Mouse (Mus musculus) regulatory T cell (primary cell): ENCODE measurements around the gene Apobec3.
"Not testable (repeated sequence)": the region's sequence is repeated elsewhere in the genome, so short reads cannot be mapped to it uniquely, and the experiment has no call there.

Experiments used
- in situ Hi-C: fragments of 300-600 bp; cut with MboI, MseI; formaldehyde crosslinking; loops from one replicate; pipeline ENCODE4 v1.15.1; 2025; ENCODE audit warnings: high pct_unique_total_duplicates

Apobec3 gene

DNA sequence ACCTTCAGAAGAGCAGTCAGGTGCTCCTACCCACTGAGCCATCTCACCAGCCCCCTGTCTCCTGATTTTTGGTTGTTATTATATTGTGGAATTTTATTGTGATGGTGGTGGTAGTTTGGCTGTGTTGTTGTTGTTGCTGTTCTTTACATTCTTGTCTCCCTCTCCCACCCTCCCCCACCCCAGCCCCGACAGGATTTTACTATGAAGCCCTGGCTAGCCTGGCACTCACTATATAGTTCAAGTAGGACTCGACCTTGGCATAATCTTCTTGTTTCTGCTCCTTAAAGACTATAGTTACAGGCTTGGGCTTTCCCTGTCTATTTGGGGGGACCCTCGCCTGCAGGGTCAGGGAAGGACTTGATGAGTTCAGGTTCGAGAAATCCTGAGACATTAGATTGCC is 2.9 kb downstream of the Apobec3 start:
- in situ Hi-C loops, result no loop called here

DNA sequence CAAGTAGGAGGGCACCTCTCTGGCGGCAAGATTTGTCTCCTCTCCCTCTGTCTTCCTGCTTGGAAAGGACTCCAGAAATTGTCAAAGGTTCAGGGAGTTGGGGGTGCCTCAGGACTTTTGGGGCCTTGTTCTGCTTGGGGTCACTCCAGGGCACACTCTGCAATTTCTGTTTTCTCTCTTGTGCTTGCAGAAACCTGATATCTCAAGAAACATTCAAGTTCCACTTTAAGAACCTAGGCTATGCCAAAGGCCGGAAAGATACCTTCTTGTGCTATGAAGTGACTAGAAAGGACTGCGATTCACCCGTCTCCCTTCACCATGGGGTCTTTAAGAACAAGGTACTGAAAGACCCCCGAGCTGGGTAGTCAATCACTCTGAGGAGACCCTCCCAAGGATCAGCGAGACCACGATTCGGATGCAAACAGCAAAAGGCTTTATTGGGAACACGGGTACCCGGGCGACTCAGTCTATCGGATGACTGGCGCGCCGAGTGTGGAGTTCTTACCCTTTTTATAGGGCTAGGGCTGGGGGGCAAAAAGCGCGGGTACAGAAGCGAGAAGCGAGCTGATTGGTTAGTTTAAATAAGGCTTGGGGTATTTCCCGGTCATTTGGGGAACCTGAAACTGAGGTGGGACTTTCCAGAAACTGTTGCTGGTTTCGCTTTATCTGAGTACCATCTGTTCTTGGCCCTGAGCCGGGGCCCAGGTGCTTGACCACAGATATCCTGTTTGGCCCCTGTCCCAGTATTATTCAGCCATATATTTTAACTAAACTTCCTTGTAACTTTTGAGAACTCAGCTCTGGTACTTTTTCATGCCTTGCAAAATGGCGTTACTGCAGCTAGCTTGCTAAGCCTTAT is 4.0 kb downstream of the Apobec3 start:
- in situ Hi-C loops, result not testable (repeated sequence)

DNA sequence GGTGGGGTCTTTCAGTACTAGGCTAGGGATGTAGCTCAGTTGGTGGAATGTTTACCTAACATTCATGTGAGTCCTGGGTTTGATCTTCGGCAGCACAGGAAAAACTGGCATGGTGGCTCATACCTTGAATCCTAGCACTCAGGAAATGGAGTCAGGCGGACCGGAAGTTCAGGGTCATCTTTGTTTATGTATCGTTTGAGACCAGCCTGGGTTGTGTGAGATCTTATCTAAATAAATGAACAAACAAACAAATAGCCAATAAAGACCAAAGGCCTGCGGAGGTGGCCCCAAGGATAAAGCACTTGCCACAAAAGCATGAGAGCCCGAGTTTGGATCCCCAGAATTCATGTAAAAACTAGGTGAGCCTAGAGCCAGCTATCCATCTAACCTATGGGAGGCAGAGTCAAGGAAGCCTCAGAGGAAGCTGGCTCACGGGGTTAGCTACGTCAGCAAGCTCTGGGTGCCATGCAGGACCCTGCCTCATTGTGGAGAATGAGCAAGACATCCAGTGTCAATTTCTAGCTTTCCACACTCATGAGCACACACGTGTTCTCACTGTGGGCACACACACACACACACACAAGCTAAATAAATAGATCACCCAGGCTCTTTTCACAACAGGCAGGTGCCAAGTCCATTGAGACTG is 4.7 kb downstream of the Apobec3 start:
- in situ Hi-C loops, result no loop called here

DNA sequence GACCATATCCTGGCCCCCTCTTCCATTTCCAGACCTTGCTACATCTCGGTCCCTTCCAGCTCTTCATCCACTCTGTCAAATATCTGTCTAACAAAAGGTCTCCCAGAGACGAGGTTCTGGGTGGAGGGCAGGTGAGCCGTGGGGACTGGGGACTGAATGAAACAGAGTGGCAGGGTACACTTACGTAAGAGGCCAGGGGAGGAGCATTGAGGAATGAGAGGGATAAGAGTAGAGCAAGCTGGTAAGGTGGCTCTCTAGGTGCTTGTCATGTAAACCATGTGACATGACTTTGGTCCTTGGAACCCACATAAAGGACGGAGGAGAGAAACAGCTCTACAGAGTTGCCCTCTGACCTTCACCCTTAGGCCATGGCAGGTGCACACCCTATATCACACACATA is 7.5 kb downstream of the Apobec3 start:
- in situ Hi-C loops, result no loop called here

DNA sequence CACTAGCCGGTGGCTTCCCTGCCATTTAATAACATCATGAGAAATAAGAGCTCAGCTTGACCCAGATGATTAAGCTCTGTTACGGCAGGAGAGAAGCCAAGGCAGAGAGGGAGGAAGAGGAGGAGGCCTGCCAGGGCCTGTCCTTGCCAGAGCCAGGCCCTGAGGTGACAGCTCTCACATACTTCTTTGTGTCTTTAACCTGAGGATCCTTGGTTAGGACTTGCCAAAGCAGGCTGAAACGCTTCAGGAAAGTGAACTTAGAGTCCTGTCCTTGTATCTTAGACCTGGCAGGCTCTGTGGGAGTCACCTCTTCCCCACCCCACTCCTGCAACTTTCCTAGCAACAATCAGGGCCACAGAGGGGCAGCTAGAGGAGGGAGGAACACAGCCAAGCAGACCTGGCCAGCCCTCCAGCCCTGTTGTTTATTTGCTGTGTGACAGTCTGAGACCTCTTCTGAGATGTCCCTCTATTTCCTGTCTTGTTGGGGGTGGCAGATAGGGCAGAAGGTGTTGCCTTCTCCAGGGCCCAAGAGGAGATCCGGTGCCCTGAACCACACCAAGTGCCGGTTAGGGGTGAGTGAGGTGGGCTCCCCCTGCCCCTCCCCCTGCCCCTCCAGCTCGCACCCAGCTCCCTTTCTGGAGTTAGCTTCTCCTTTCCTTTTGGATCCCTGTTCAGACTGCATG is 8.5 kb downstream of the Apobec3 start:
- in situ Hi-C loops, result no loop called here

DNA sequence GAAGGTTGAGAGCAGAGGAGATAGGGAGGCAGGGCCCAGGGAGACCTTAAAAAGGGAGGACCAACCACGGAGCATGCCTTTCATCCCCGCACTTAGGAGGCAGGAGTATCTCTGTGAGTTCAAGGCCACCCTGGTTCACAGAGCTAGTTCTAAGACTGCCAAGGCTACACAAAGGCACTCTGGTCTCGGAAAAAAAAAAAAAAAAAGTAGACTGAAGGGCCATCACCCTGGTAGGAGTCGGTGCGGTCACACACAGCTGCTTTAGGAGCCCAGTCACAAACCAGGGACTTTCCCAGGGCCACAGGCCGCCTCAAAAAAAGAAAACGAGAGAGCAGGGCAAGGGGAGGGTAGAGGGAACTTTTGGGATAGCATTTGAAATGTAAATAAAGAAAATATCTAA is 9.3 kb downstream of the Apobec3 start:
- in situ Hi-C loops, result no loop called here

DNA sequence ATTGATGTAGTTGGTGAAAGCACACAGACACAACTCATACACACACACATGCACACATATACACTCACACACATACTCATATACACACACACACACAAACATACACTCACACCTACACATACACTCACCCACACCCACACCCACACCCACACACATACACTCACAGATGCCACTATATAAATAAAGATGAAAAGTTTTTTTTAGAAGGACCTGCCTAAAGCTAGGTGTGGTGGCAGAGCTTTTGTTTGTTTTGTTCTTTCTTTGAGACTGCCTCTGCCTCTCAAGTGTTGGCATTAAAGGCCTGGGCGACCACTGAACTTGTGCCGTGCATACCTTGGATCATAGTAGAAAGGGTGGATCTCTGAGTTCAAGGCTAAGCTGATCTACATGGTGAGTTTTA is 9.9 kb downstream of the Apobec3 start:
- in situ Hi-C loops, result no loop called here

DNA sequence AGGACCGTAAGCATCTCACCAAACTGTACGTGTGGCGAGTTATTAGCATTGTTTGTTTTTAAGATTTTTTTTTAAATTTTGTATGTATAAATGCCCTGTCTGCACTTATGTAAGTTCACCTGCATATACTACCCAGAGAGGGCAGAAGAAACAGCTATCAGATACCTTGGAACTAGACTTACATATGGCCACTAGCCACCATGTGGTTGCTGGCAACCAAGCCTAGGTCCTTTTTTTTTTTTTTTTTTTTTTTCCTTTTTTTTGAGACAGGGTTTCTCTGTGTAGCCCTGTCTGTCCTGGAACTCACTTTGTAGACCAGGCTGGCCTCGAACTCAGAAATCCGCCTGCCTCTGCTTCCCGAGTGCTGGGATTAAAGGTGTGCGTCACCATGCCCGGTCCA is 11.6 kb downstream of the Apobec3 start:
- in situ Hi-C loops, result not testable (repeated sequence)

DNA sequence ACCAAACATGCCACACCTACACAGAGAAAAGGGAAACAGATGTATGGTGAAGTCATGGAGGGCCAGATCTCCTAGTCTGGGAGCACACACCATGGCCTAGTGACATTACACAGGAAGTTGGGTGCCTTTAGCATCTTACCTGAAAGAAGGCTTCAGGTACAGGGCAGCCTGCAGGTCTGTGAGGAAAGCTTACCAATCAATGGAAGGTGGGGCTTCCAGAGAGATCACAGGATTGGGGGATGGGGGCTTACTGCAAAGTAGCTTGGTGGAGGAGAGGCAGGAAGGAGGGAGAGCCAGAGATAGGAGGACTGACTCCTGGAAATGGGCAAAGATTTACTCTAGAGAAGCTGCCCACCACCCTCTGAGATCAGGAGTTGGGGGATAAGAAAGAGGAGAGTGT is 12.5 kb downstream of the Apobec3 start:
- in situ Hi-C loops, result no loop called here

DNA sequence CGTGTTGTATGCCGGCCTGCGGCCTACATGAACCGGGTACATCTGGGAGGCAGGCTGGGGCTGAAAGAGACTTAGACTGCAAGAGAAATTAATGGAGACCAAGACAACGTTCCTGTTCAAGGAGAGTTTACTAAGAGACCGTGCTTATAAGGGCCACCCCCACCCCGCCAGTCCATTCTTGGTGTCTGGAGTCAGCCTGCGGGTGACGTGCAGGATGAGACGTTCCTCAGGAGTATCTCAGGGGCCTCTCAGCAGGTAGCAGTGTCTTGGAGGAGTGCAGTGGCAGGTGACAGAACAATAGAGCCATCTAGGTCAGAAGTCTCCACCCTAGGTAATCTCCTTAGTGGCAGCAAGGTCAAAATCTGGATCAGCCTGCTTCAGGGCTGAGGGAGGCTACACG is 13.2 kb downstream of the Apobec3 start:
- in situ Hi-C loops, result not testable (repeated sequence)

DNA sequence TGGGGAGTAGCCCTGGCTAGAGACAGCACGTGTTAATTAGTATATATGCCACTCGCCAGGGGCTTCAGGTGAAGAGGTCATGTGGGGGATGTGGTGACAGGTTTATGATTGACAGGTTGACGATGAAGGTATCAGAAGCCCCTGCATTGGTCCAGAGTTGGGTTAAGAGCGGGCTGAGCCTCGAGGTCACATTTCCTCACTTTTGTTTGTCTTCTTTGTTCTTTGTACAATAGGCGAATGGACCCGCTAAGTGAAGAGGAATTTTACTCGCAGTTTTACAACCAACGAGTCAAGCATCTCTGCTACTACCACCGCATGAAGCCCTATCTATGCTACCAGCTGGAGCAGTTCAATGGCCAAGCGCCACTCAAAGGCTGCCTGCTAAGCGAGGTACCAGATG is 13.8 kb downstream of the Apobec3 start:
- in situ Hi-C loops, result no loop called here

DNA sequence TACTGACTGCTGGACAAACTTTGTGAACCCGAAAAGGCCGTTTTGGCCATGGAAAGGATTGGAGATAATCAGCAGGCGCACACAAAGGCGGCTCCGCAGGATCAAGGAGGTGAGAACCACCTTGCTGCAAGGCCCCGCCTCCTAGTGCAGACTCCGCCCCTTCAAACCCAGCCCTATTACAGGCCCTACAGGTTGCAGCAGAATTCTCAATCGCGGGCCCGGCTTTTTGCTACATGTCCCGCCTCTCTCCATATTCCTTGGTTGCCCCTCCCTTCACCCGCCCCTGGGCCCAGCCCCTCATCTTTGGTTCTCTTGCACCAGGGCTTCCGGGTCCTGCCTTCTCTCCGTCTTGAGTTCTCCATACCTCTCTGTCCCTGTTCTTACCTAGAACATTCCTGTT is 15.4 kb downstream of the Apobec3 start:
- in situ Hi-C loops, result no loop called here

DNA sequence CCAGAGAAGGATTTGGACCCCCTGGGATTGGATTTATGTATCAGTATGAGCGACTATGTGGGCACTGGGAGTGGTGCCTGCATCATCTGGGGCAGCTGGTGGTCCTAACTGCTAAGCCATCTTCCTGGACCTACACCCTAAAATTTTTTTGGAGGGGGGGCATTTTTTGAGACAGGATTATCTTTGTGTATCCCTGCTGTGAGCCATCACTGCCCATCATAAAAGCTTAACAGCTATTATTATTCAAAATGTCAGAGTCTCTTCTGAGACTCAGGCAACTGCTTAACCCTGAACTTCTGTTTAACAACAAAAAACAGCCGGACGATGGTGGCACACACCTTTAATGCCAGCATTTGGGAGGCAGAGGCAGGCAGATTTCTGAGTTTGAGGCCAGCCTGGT is 17.5 kb downstream of the Apobec3 start:
- in situ Hi-C loops, result not testable (repeated sequence)

DNA sequence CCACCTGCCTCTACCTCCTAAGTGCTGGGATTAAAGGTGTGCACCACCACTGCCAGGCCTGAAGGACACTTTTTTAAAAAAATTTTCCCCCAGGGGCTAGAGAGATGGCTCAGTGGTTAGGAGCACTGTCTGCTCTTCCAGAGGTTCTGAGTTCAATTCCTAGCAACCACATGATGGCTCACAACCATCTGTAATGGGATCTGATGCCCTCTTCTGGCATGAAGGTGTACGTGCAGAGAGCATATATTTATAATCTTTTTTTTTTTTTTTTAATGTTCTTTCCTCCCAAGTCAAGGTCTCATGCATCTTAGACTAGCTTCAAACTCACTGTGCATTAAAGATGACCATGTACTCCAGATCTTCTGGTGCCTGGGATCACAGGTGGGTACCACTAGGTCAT is 19.4 kb downstream of the Apobec3 start:
- in situ Hi-C loops, result loop anchor here (5.0 kb wide), 1 partner anchor 84 kb away; no protein-coding TSS in a partner anchor

DNA sequence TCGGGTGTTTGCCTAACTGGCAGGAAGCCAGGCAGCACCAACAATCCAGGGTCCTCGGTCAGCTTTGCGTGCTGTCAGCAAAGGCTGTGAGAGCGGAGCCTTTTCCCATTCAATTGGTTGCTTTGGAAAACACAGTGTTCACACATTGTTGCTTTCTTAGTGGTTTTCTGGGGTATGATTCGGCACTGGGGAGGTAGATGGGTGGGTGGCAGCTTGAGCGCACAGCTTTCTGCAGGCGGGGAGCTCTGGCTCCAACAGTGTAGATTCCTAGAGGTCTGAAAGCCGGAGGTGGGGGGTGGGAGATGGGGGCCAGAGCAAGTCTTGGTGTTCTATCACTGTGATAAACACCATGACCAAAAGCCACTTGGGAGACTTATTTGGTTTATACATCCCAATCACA is 19.9 kb downstream of the Apobec3 start:
- in situ Hi-C loops, result loop anchor here (5.0 kb wide), 1 partner anchor 84 kb away; no protein-coding TSS in a partner anchor

DNA sequence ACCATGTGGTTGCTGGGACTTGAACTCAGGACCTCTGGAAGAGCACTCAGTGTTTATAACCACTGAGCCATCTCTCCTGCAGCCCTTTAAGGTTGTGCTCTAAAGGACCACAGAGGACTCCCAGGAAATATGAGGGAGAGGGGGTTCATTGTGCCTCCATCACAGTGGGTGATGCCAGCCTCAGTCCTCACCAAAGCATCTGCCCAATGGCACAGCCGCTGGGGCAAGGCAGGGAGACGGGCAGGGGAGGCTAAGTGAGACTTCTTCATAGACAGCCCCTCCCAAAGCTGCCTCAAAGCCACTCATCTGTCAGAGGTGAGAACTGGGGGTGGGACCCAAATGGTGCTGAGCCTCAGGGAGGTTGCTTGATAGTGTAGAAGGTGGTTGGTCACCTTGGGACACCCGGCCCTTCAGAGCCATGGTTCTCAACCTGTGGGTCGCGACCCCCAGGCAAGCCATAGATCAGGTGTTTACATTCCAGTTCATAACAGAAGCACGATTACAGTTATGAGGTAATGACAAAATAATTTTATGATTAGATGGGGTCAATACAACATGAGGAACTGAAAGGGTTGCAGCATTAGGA is 22.4 kb downstream of the Apobec3 start:
- in situ Hi-C loops, result loop anchor here (5.0 kb wide), 1 partner anchor 87 kb away; no protein-coding TSS in a partner anchor

DNA sequence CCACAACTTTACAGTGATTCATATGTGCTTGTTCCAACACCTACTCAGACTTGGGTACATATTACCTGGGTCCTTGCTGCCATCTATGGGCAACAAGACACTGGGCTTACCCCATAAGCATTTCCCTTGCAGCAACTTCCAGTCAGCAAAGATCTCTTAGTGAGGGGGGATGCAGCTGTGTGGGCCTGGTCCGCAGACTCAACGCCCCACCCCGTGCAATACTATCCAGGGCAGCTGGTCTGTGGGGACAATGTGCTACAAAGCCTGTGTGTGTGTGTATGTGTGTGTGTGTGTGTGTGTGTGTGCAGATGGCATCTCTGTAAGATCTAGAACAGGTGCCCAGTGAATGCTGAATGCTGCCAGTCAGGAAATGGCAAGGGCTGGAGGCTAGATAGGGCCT is 22.9 kb downstream of the Apobec3 start:
- in situ Hi-C loops, result loop anchor here (5.0 kb wide), 1 partner anchor 87 kb away; no protein-coding TSS in a partner anchor

DNA sequence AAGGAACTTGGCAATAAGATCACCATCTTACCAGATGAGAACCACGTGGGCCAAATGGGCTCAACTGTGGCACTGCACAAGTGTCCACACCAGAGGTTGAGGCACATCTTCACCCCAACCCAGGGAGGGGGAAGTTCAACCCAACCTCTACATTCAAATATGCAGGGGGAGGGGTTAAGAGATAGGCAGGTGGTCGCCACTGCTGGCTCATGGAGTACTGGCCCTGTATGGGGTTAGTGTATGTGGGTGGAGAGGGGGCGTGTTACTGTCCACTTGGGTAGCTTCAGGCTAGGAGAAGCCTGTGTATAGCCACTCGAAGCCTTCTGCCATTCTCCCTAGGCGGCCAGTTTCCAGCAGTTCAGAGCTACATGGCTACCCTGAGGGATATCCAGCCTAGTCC is 24.7 kb downstream of the Apobec3 start:
- in situ Hi-C loops, result no loop called here

DNA sequence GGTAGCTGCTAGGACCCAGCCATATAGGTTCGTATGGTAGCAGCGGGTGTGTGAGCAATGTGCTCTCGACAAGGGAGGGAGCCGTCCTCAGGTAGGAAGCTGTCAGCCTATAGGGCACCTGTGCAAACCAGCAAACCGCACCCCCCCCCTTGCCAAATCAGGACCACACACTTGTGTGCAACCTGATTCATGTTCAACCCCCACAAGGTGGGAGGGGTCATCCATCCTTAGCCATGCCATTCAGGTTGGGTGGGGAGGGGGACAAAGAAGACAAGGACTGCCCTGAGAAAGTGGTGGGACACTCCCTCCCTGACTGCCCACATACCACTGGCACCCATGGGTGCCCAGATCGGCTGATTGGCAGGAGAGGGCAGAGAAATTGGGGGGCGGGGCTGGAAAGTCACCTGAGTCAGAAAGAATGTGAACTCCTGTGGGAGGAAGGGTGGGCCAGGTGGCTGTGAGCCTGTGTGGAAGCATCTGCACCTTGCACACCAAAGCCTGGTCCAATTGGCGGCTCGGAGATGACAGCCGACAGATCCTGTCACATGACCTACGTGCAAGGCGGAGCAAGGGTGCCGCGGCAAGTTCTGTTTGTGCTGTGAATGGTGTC is 25.8 kb downstream of the Apobec3 start:
- in situ Hi-C loops, result no loop called here

DNA sequence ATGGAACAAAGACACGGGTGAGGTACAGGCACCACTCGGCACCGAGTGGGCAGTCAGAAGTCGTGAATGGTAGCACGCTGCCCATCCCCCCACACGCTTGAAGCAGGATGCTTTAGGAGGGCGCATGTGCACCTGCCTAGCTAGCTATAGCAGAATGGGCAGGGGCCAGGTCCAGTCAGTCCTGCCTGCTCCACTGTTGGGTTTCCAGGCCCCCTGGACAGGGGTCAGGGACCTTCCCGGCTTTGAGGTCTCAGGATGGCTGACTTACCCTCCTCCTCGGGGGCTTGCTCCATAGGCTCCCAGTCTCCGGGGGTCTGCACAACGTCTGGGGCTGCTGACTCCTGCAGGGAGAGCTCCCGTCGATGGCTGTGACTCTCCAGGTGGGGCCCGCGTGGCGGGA is 27.0 kb downstream of the Apobec3 start:
- in situ Hi-C loops, result no loop called here

DNA sequence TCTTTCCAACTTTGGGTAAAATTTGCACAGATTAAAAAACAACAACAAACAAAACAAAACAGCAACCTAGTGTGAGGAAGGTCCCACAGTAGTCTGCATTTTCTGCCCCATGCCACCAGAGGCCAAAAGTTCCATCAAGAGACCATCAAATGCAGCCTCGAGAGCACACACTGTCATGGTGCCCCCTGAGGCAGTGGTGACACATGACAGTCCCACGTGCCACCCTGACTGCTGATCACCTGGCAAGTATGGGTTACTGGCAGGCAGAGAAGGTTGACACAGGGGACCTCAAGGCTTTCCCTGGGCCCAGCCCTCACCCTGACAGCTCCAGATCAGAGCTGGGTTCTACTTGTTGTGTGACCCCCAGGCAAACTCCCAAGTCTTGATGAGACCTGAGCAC is 28.3 kb downstream of the Apobec3 start:
- in situ Hi-C loops, result no loop called here
